Mouse (Mus musculus): ENCODE measurements around the gene Prdm1. TPM values are rescaled to one million over a fixed set of nuclear protein-coding genes. Genes with fewer than 3 reads are reported as not detected.

Prdm1 gene
- 2.2 and 2.7 TPM in 2 replicates for polyA plus RNA-seq (2015; fragmentation: Nextera tagmentation; extraction: Ambion mirVana)

GRCm38 (mm10) chr10:44528291-44529082, at the start of gene Prdm1:
Prdm1 (minus strand) TSS chr10:44528501.
- no peaks in the 10 kb centered on the region for H3K36me3 ChIP-seq
- no peaks in the 10 kb centered on the region for H3K9me3 ChIP-seq (replicated peaks)
- H3K9ac ChIP-seq: 0 out of 2 replicates have a peak within 1 kb of the TSS, but pooled peaks have one; percentile 12
- H3K4me2 ChIP-seq: peak within 1 kb of the TSS; percentile 93
- WGBS: 3% methylated on average over 25 of the region's 25 CpGs
- ATAC-seq (replicated peaks; ENCODE audit: low FRiP score): peak; percentile 7; the same call in 1 of the 2 replicates
- H3K27me3 ChIP-seq: peaks cover 89% of the 10 kb centered on the region
- H3K27ac ChIP-seq: no peak within 1 kb of the TSS
- H3K4me3 ChIP-seq (replicated peaks): peak within 1 kb of the TSS; percentile 63
- peaks cover 28% of the 10 kb centered on the region for H3K4me1 ChIP-seq

GRCm38 (mm10) chr10:44565971-44566370, 37.7 kb upstream of the Prdm1 start:
- H3K27me3 ChIP-seq: no peaks in the 10 kb centered on the region
- H3K4me2 ChIP-seq: no peak overlapping the region
- H3K9me3 ChIP-seq (replicated peaks): no peaks in the 10 kb centered on the region
- no peaks in the 10 kb centered on the region for H3K4me1 ChIP-seq
- no peak overlapping the region for H3K27ac ChIP-seq
- H3K36me3 ChIP-seq: no peaks in the 10 kb centered on the region
- WGBS: 72% methylated on average over 3 of the region's 3 CpGs
- no peak overlapping the region for H3K9ac ChIP-seq
- ATAC-seq (replicated peaks; ENCODE audit: low FRiP score): no peak
- no peak overlapping the region for H3K4me3 ChIP-seq (replicated peaks)

- ATAC-seq (replicated peaks; ENCODE audit: low FRiP score): no peak
- Histone ChIP-seq H3K9me3 (replicated peaks) (no peaks in the 10 kb centered on the region), H3K9ac (no peak overlapping the region), H3K27ac (no peak overlapping the region), H3K4me1 (no peaks in the 10 kb centered on the region), H3K4me3 (replicated peaks) (no peak overlapping the region), H3K27me3 (no peaks in the 10 kb centered on the region), H3K36me3 (no peaks in the 10 kb centered on the region), H3K4me2 (no peak overlapping the region)
- WGBS: 87% methylated on average over 2 of the region's 2 CpGs
Measured at GRCm38 (mm10) chr10:44565109-44565508, 36.8 kb upstream of the Prdm1 start.

GRCm38 (mm10) chr10:44556845-44557244, 28.5 kb upstream of the Prdm1 start:
- Histone ChIP-seq H3K4me1 (no peaks in the 10 kb centered on the region), H3K9me3 (replicated peaks) (no peaks in the 10 kb centered on the region), H3K9ac (no peak overlapping the region), H3K36me3 (no peaks in the 10 kb centered on the region), H3K4me2 (no peak overlapping the region), H3K4me3 (replicated peaks) (no peak overlapping the region), H3K27ac (no peak overlapping the region), H3K27me3 (no peaks in the 10 kb centered on the region)
- no peak for ATAC-seq (replicated peaks; ENCODE audit: low FRiP score)
- WGBS: 84% methylated on average over 4 of the region's 4 CpGs

GRCm38 (mm10) chr10:44555317-44555716, 27.0 kb upstream of the Prdm1 start:
- no peak overlapping the region for H3K9ac ChIP-seq
- no peak overlapping the region for H3K27ac ChIP-seq
- WGBS: 76% methylated on average over 2 of the region's 2 CpGs
- no peaks in the 10 kb centered on the region for H3K36me3 ChIP-seq
- no peak overlapping the region for H3K4me2 ChIP-seq
- ATAC-seq (replicated peaks; ENCODE audit: low FRiP score): no peak
- no peak overlapping the region for H3K4me3 ChIP-seq (replicated peaks)
- H3K27me3 ChIP-seq: no peaks in the 10 kb centered on the region
- H3K4me1 ChIP-seq: no peaks in the 10 kb centered on the region
- H3K9me3 ChIP-seq (replicated peaks): no peaks in the 10 kb centered on the region

GRCm38 (mm10) chr10:44553648-44554047, 25.3 kb upstream of the Prdm1 start:
- Histone ChIP-seq H3K4me3 (replicated peaks) (no peak overlapping the region), H3K27me3 (no peaks in the 10 kb centered on the region), H3K4me1 (no peaks in the 10 kb centered on the region), H3K4me2 (no peak overlapping the region), H3K9me3 (replicated peaks) (no peaks in the 10 kb centered on the region), H3K9ac (no peak overlapping the region), H3K27ac (no peak overlapping the region), H3K36me3 (no peaks in the 10 kb centered on the region)
- no peak for ATAC-seq (replicated peaks; ENCODE audit: low FRiP score)
- 76% methylated on average over 1 of the region's 1 CpGs for WGBS

GRCm38 (mm10) chr10:44539033-44539578, 10.8 kb upstream of the Prdm1 start:
- Histone ChIP-seq H3K4me1 (peaks cover 10% of the 10 kb centered on the region; the same call in 1 of the 2 replicates), H3K36me3 (no peaks in the 10 kb centered on the region), H3K9ac (no peak overlapping the region), H3K9me3 (replicated peaks) (no peaks in the 10 kb centered on the region), H3K4me3 (replicated peaks) (no peak overlapping the region), H3K27ac (no peak overlapping the region), H3K27me3 (peaks cover 21% of the 10 kb centered on the region), H3K4me2 (peak overlapping the region; percentile 33)
- no peak for ATAC-seq (replicated peaks; ENCODE audit: low FRiP score)
- 11% methylated on average over 14 of the region's 14 CpGs for WGBS

GRCm38 (mm10) chr10:44538137-44538536, 9.8 kb upstream of the Prdm1 start:
- H3K4me3 ChIP-seq (replicated peaks): no peak overlapping the region
- 55% methylated on average over 6 of the region's 6 CpGs for WGBS
- H3K9me3 ChIP-seq (replicated peaks): no peaks in the 10 kb centered on the region
- H3K27ac ChIP-seq: no peak overlapping the region
- no peak for ATAC-seq (replicated peaks; ENCODE audit: low FRiP score)
- H3K4me1 ChIP-seq: peaks cover 10% of the 10 kb centered on the region; the same call in 1 of the 2 replicates
- peaks cover 25% of the 10 kb centered on the region for H3K27me3 ChIP-seq
- H3K9ac ChIP-seq: no peak overlapping the region
- H3K36me3 ChIP-seq: no peaks in the 10 kb centered on the region
- H3K4me2 ChIP-seq: no peak overlapping the region

- WGBS: 10% methylated on average over 5 of the region's 5 CpGs
- H3K27me3 ChIP-seq: peaks cover 83% of the 10 kb centered on the region
- H3K4me1 ChIP-seq: peaks cover 28% of the 10 kb centered on the region
- H3K27ac ChIP-seq: no peak overlapping the region
- H3K9me3 ChIP-seq (replicated peaks): no peaks in the 10 kb centered on the region
- H3K9ac ChIP-seq: peak overlapping the region; percentile 44
- peak overlapping the region; percentile 93 for H3K4me2 ChIP-seq
- no peak for ATAC-seq (replicated peaks; ENCODE audit: low FRiP score)
- H3K4me3 ChIP-seq (replicated peaks): peak overlapping the region; percentile 63
- no peaks in the 10 kb centered on the region for H3K36me3 ChIP-seq
Measured at GRCm38 (mm10) chr10:44530067-44530360, 1.7 kb upstream of the Prdm1 start.

- peak overlapping the region; percentile 63 for H3K4me3 ChIP-seq (replicated peaks)
- 0% methylated on average over 42 of the region's 42 CpGs for WGBS
- ATAC-seq (replicated peaks; ENCODE audit: low FRiP score): peak; percentile 98
- H3K27me3 ChIP-seq: peaks cover 83% of the 10 kb centered on the region
- H3K9ac ChIP-seq: peak overlapping the region; percentile 44
- H3K36me3 ChIP-seq: no peaks in the 10 kb centered on the region
- H3K4me2 ChIP-seq: peak overlapping the region; percentile 93
- peaks cover 28% of the 10 kb centered on the region for H3K4me1 ChIP-seq
- no peak overlapping the region for H3K27ac ChIP-seq
- H3K9me3 ChIP-seq (replicated peaks): no peaks in the 10 kb centered on the region
Measured at GRCm38 (mm10) chr10:44529218-44530066, 1.1 kb upstream of the Prdm1 start.

- Histone ChIP-seq H3K36me3 (no peaks in the 10 kb centered on the region), H3K9ac (0 out of 2 replicates have a peak overlapping the region, but pooled peaks have one; percentile 12), H3K4me3 (replicated peaks) (peak overlapping the region; percentile 33), H3K27me3 (peaks cover 89% of the 10 kb centered on the region), H3K9me3 (replicated peaks) (no peaks in the 10 kb centered on the region), H3K4me1 (peaks cover 28% of the 10 kb centered on the region), H3K4me2 (peak overlapping the region; percentile 58), H3K27ac (no peak overlapping the region)
- no peak for ATAC-seq (replicated peaks; ENCODE audit: low FRiP score)
- 2% methylated on average over 16 of the region's 16 CpGs for WGBS
Measured at GRCm38 (mm10) chr10:44527651-44528050, 650 bp downstream of the Prdm1 start.
